Mouse (Mus musculus): ENCODE results near the gene Tmem198. TPM values are rescaled to one million over a fixed set of nuclear protein-coding genes. Genes with fewer than 3 reads are reported as not detected.
A peak's percentile ranks its signal among the peaks of the same experiment; 100 is the strongest.

Gene Tmem198
- polyA plus RNA-seq, 1 experiment from 2014 or later = 11.6 TPM

- H3K4me3 ChIP-seq (ENCODE audit: low read depth, low read length) = no peak overlapping the region
- no peak for ATAC-seq (ENCODE audit: low FRiP score)
- peaks cover 44% of the 10 kb centered on the region for H3K4me1 ChIP-seq (replicated peaks; ENCODE audit: control insufficient read depth, insufficient read depth, low read length)
- peak overlapping the region; percentile 32; the same call in 1 of the 2 replicates for H3K9ac ChIP-seq (ENCODE audit: low read depth, low read length)
- peak overlapping the region; percentile 8; the same call in 1 of the 2 replicates for H3K4me2 ChIP-seq (replicated peaks; ENCODE audit: low read depth, low read length)
- peaks cover 2% of the 10 kb centered on the region; the same call in 1 of the 2 replicates for H3K27me3 ChIP-seq (ENCODE audit: control insufficient read depth, insufficient read depth, low read length)
- H3K9me3 ChIP-seq (ENCODE audit: control insufficient read depth, low read length) = no peaks in the 10 kb centered on the region
- 17% methylated on average over 13 of the region's 13 CpGs for WGBS
- H3K27ac ChIP-seq (ENCODE audit: low read depth, low read length) = peak overlapping the region; percentile 90
- DNase-seq (ENCODE audit: low spot score) = no peak
- no peaks in the 10 kb centered on the region for H3K36me3 ChIP-seq (ENCODE audit: control insufficient read depth, insufficient read depth, low read length)
Measured at GRCm38 (mm10) chr1:75443247-75444024, 35.9 kb upstream of the Tmem198 start.

- peak overlapping the region; percentile 90 for H3K27ac ChIP-seq (ENCODE audit: low read depth, low read length)
- ATAC-seq (ENCODE audit: low FRiP score) = peak; percentile 53
- peaks cover 8% of the 10 kb centered on the region for H3K27me3 ChIP-seq (ENCODE audit: control insufficient read depth, insufficient read depth, low read length)
- WGBS = 15% methylated on average over 3 of the region's 3 CpGs
- no peaks in the 10 kb centered on the region for H3K9me3 ChIP-seq (ENCODE audit: control insufficient read depth, low read length)
- H3K4me3 ChIP-seq (ENCODE audit: low read depth, low read length) = no peak overlapping the region
- peak; percentile 55 for DNase-seq (ENCODE audit: low spot score)
- H3K4me1 ChIP-seq (replicated peaks; ENCODE audit: control insufficient read depth, insufficient read depth, low read length) = peaks cover 49% of the 10 kb centered on the region
- no peak overlapping the region; the same call in 1 of the 2 replicates for H3K4me2 ChIP-seq (replicated peaks; ENCODE audit: low read depth, low read length)
- no peaks in the 10 kb centered on the region for H3K36me3 ChIP-seq (ENCODE audit: control insufficient read depth, insufficient read depth, low read length)
- no peak overlapping the region for H3K9ac ChIP-seq (ENCODE audit: low read depth, low read length)
Measured at GRCm38 (mm10) chr1:75444208-75444607, 35.1 kb upstream of the Tmem198 start.

GRCm38 (mm10) chr1:75445141-75445701 is 34.1 kb upstream of the Tmem198 start:
- ATAC-seq (ENCODE audit: low FRiP score) (no peak), DNase-seq (ENCODE audit: low spot score) (peak; percentile 39)
- Histone ChIP-seq H3K9me3 (ENCODE audit: control insufficient read depth, low read length) (no peaks in the 10 kb centered on the region), H3K9ac (ENCODE audit: low read depth, low read length) (peak overlapping the region; percentile 25), H3K27ac (ENCODE audit: low read depth, low read length) (peak overlapping the region; percentile 90), H3K36me3 (ENCODE audit: control insufficient read depth, insufficient read depth, low read length) (no peaks in the 10 kb centered on the region; the same call in 1 of the 2 replicates), H3K4me1 (replicated peaks; ENCODE audit: control insufficient read depth, insufficient read depth, low read length) (peaks cover 54% of the 10 kb centered on the region), H3K27me3 (ENCODE audit: control insufficient read depth, insufficient read depth, low read length) (peaks cover 17% of the 10 kb centered on the region), H3K4me3 (ENCODE audit: low read depth, low read length) (no peak overlapping the region), H3K4me2 (replicated peaks; ENCODE audit: low read depth, low read length) (no peak overlapping the region; the same call in 1 of the 2 replicates)
- whole genome bisulfite sequencing = 19% methylated on average over 8 of the region's 9 CpGs

DNA sequence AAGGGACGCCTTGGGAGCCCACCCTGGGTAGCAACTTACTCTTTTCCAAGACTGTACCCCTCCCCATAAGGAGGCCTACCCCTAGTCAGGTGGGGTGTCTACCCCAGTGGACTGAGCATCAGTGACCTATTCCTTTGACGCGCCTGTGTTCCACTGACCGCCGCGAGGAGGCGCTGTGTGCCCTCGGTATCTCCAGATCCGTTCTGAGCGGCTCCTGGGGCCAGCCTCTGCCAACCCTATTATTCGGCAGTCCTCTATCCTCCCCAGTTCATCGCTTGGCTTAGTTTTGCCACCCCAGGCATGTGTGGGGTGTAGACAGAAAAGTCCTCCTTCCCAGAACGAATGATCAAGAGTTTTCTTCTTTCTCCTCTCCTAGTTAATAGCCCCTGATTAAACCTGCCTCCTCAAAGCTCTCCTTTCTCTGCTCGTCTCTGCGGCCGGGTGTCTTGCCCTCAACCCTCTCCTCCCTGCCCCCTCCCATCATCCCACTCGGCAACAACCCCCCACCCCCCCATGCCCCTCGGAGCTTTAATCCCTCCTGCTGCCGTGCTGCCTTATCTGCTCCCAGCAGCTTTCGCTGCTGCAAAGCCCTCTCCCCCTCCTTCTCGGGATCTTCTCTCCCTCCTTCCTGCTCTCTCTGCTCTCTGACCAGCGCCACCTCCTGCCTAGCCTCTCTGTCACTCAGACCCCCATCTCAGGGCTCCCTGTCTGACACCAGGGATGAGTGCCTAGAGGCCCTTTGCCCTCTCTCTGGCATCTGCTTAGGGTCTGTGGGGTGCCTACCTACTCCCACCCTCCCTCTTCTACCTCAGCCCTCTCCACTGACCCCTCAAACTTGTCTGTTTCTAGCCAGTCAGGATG is 33.4 kb upstream of the Tmem198 start:
- H3K36me3 ChIP-seq (ENCODE audit: control insufficient read depth, insufficient read depth, low read length) = peaks cover 2% of the 10 kb centered on the region; the same call in 1 of the 2 replicates
- peak overlapping the region; percentile 25; the same call in 1 of the 2 replicates for H3K9ac ChIP-seq (ENCODE audit: low read depth, low read length)
- peak overlapping the region; percentile 32 for H3K4me2 ChIP-seq (replicated peaks; ENCODE audit: low read depth, low read length)
- no peaks in the 10 kb centered on the region for H3K9me3 ChIP-seq (ENCODE audit: control insufficient read depth, low read length)
- peaks cover 62% of the 10 kb centered on the region for H3K4me1 ChIP-seq (replicated peaks; ENCODE audit: control insufficient read depth, insufficient read depth, low read length)
- H3K27me3 ChIP-seq (ENCODE audit: control insufficient read depth, insufficient read depth, low read length) = peaks cover 24% of the 10 kb centered on the region
- peak; percentile 6 for ATAC-seq (ENCODE audit: low FRiP score)
- under 1% methylated on average over 22 of the region's 22 CpGs for WGBS
- H3K4me3 ChIP-seq (ENCODE audit: low read depth, low read length) = peak overlapping the region; percentile 17
- H3K27ac ChIP-seq (ENCODE audit: low read depth, low read length) = peak overlapping the region; percentile 90
- DNase-seq (ENCODE audit: low spot score) = peak; percentile 91

GRCm38 (mm10) chr1:75446656-75447055 is 32.7 kb upstream of the Tmem198 start:
- Histone ChIP-seq H3K27me3 (ENCODE audit: control insufficient read depth, insufficient read depth, low read length) (peaks cover 31% of the 10 kb centered on the region), H3K4me3 (ENCODE audit: low read depth, low read length) (no peak overlapping the region), H3K27ac (ENCODE audit: low read depth, low read length) (peak overlapping the region; percentile 90), H3K9me3 (ENCODE audit: control insufficient read depth, low read length) (no peaks in the 10 kb centered on the region), H3K36me3 (ENCODE audit: control insufficient read depth, insufficient read depth, low read length) (peaks cover 2% of the 10 kb centered on the region; the same call in 1 of the 2 replicates), H3K9ac (ENCODE audit: low read depth, low read length) (0 out of 2 replicates have a peak overlapping the region, but pooled peaks have one; percentile 19), H3K4me2 (replicated peaks; ENCODE audit: low read depth, low read length) (peak overlapping the region; percentile 21; the same call in 1 of the 2 replicates), H3K4me1 (replicated peaks; ENCODE audit: control insufficient read depth, insufficient read depth, low read length) (peaks cover 62% of the 10 kb centered on the region)
- ATAC-seq (ENCODE audit: low FRiP score) = peak; percentile 23
- DNase-seq (ENCODE audit: low spot score) = peak; percentile 70
- WGBS = 1% methylated on average over 20 of the region's 20 CpGs

DNA sequence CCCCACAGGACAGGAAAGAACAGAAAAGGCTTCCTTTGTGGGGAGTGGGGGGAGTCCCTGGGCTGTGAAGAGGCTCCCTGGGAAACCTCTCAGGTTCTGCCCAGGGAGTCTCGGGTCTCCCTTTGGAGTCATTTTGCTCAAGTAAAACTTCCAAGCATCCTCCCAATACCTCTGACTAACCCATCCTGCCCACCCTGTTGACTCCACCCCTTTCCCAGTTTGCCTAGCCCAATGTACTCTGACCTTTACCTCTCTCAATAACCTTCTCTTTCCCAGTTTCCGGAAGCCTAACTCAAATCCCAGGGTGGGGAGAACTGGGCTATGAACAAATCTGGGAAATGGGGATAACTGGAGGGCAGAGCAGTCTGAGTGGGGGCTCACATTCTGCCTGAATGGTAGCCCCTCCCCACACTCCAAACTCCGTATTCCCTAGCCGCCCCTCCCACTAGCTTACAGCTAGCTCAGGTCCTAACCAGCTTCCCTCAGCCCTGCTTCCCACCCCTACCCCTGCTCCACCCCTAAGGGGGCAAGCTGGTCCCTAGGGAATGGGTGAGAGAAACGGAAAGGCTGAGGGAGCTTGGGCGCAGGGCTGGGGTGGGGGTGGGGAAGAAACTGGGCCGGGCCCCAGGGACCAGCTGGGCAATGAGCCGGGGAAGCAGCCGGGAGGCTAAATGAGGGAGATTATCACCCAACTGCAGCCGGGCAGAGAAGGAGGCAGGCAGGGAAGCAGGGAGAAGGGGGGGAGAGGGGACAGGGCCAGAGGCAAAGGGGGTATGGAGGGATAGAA is 31.9 kb upstream of the Tmem198 start:
- peak overlapping the region; percentile 22 for H3K4me2 ChIP-seq (replicated peaks; ENCODE audit: low read depth, low read length)
- peaks cover 57% of the 10 kb centered on the region for H3K4me1 ChIP-seq (replicated peaks; ENCODE audit: control insufficient read depth, insufficient read depth, low read length)
- no peak overlapping the region for H3K4me3 ChIP-seq (ENCODE audit: low read depth, low read length)
- peak; percentile 55 for DNase-seq (ENCODE audit: low spot score)
- peak overlapping the region; percentile 90 for H3K27ac ChIP-seq (ENCODE audit: low read depth, low read length)
- H3K27me3 ChIP-seq (ENCODE audit: control insufficient read depth, insufficient read depth, low read length) = peaks cover 34% of the 10 kb centered on the region
- H3K36me3 ChIP-seq (ENCODE audit: control insufficient read depth, insufficient read depth, low read length) = peaks cover 2% of the 10 kb centered on the region; the same call in 1 of the 2 replicates
- 3% methylated on average over 10 of the region's 10 CpGs for WGBS
- ATAC-seq (ENCODE audit: low FRiP score) = peak; percentile 12; the same call in 1 of the 2 replicates
- H3K9me3 ChIP-seq (ENCODE audit: control insufficient read depth, low read length) = no peaks in the 10 kb centered on the region
- H3K9ac ChIP-seq (ENCODE audit: low read depth, low read length) = no peak overlapping the region

DNA sequence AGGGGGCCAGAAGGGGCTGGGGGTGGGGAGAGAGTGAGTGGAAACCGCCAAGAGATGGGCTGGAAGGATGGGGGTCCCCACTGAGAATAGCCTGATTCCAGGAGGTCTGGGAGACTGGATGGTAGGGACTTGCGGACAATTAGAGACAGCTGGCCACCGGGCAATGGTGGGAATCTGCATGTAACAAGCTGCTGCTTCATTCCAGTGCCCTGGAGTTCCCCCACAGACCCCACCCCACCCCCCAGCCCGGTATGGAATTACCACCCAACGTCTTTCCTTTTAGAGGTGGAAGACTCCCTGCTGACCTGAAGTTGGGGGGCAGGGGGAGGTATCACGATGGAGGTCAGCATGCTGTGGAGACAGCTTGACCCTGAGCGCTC is 31.3 kb upstream of the Tmem198 start:
- WGBS = 0% methylated on average over 7 of the region's 7 CpGs
- Histone ChIP-seq H3K4me3 (ENCODE audit: low read depth, low read length) (no peak overlapping the region), H3K9me3 (ENCODE audit: control insufficient read depth, low read length) (no peaks in the 10 kb centered on the region), H3K4me1 (replicated peaks; ENCODE audit: control insufficient read depth, insufficient read depth, low read length) (peaks cover 54% of the 10 kb centered on the region), H3K36me3 (ENCODE audit: control insufficient read depth, insufficient read depth, low read length) (peaks cover 2% of the 10 kb centered on the region; the same call in 1 of the 2 replicates), H3K4me2 (replicated peaks; ENCODE audit: low read depth, low read length) (peak overlapping the region; percentile 22), H3K27me3 (ENCODE audit: control insufficient read depth, insufficient read depth, low read length) (peaks cover 34% of the 10 kb centered on the region), H3K27ac (ENCODE audit: low read depth, low read length) (peak overlapping the region; percentile 90), H3K9ac (ENCODE audit: low read depth, low read length) (peak overlapping the region; percentile 19; the same call in 1 of the 2 replicates)
- DNase-seq (ENCODE audit: low spot score) = peak; percentile 45
- ATAC-seq (ENCODE audit: low FRiP score) = no peak

All from hindbrain, embryonic 11.5 days (tissue).